Mouse (Mus musculus) adrenal gland, adult (tissue): ENCODE results near the gene Bmx.

Experiments
- DNase-seq, 2 experiments: peaks; one replicate each; pipeline ENCODE4 v3.0.0; 2022 to 2023; ENCODE audit warnings: low spot score in 1 of 2; ENCODE audit not compliant: inconsistent age in 2 of 2

The Bmx gene

DNA sequence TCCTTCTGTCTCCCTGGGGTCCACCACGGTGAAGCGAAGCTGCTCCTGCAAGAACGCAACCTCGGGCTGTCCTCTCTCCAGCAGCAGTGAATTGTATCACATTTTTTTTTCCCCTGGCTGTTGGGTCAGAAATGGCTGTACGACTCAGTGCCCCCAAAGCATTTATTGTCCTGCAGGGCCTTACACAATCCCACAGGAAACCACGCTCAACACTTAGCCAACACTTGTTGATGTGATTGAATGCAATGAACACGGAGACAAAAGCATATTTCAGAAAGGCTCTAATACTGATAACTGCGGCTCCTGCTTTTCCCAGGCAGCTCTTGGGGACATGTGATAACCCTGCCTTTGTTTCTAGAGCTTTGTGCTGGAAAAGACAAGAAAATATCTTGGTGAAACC lies at the start of gene Bmx:
Gene Bmx (minus strand): TSS at position 137 of the 400 bp plus-strand sequence.
- DNase-seq = no peak

DNA sequence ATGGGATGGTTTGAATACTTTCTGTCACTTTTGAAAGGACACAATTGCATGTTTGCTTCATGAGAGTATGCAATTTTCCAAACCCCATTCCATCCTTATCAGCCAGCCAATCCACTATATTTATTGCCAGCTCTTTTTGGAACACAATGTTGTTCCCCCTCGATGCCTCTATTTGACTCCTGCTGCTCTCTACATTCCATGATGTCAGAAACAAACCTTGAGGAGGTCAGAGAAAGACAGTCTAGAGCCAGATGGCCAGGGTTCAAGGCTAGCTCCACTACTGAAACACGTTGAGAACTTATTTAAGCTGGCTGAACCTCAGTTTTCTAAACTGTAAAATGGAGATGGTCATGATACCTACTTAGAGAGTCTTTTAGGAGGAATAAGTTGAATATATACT lies 48.3 kb upstream of the Bmx start:
- DNase-seq = peak; percentile 36 to 47

DNA sequence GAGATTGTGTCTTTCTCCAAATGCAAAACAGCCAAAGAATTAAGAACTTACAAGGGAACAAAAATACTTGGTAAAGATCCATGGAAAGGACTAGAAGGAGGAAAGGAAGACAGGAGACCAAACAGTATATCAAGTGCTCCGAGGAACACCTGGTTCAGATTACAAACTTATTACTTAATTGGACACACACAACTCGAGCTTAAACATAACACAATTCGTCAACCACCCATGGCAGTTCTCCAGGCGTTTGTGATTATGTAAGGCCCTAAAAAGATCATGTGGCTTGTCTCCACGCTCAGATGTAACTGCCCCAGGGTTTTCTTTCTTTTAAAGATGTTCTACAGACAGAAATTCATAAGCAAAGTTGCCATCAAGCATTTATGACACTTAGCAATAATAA lies 33.2 kb upstream of the Bmx start:
- DNase-seq = peak in 1 of 2 experiments; percentile 42

DNA sequence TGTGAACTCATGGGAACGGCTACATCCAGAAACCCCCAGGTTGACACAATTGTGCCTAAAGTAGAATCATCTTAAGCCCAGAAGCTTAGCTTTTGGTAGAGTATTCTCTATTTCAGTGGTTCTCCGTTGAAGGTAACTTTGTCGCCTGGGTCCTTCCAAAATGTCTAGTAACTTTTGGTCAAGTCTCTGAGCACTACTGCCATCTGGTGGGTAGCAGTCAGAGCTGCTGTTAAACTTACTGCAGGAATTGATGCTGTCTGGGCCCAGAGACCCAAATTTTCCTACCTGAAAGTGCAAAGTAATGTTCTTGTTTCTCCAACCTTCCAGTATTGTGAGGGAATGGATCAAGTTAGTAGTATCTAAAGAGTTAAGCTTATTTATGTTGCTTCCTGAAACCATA lies 29.1 kb upstream of the Bmx start:
- DNase-seq = peak in 1 of 2 experiments; percentile 57

DNA sequence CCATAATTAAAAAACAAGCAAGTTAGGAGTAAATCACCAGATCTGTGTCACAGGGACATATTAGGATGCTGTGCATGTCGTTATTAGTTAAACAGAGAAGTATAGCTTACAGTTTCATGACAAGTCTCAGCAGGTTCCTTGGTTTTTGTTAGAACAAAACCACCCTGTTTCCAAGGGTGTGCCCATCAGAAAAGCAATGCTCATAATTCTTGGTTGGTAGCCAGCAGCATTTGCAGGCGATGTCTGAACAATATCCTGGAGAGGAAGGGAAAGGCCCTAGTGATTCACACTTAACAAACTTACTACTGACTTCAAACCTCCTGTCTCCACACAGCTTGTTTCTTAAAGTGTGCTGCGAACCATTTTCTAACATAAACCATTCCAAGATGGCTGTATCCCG lies 25.8 kb upstream of the Bmx start:
- DNase-seq = no peak

DNA sequence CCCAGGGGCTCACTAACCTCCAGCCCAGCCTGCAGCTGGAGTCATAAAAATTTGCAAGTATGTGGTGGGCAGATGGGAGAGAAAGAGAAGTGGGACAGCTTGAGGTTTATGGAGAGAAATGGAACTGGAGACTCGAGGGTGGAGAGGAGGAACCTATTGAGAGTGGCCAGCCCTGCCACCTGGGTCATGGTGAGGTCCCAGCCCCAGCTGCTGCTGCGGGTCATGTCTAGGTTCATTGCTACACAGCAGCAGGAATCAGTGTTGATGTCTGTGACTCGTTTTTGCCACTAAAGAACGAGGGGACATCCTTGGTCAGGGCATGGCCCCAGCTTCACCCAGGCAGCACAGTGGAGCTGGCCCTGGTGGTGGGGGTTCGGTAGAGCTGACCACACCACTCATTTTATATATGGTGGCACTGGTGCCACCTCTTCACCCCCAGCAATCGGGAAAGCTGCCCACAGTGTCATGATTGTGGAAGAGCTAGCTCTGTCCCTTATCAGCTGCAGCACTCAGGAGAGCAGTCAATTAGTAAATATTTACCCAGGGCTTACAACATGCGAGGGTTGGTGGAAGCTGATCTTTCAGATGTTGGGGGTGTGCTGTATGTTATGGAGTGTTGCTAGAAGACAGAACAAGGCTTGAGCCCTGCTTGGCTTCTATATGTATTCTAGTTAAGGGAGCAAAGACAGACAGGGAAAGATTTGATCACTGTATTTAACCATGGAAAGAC lies 23.1 kb upstream of the Bmx start:
- DNase-seq = no peak

DNA sequence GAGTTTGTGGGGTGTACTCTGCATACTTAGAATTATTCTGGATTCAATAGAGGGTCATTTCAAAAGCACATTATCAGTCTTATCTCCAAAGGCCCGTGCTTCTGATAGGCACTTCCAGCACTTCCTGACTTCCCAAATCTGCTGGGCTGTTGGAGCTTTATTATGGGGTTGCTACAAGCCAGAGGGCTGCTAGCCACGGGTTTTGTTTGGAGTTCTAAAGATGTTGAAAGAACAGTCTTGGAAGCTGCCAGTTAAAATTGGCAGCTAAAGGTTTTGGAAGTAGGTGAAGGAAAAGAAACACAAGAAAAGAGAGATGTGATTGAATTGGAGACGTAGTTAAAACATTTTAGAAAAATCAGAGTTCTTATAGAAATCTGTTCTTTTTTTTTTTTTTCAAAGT lies 17.5 kb upstream of the Bmx start:
- no peak for DNase-seq

DNA sequence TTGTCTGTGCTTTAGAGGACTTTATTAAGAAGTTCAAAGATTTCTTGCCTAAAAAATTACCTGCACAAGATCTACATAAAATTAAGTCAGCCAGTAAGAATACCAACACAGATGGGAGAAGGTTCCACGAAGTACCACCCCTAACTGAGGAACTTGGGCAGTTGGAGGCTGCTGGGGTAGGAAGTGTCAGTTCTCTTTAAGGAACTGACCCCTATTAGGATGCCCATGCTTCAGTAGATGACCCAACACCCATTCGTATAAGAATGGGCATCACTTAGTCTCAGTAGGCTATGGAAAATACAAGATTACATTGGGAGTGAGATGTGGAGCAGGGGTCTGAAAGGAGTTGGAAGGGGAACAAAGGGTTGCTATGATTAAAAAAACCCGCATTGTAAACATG lies 12.6 kb upstream of the Bmx start:
- DNase-seq = no peak

DNA sequence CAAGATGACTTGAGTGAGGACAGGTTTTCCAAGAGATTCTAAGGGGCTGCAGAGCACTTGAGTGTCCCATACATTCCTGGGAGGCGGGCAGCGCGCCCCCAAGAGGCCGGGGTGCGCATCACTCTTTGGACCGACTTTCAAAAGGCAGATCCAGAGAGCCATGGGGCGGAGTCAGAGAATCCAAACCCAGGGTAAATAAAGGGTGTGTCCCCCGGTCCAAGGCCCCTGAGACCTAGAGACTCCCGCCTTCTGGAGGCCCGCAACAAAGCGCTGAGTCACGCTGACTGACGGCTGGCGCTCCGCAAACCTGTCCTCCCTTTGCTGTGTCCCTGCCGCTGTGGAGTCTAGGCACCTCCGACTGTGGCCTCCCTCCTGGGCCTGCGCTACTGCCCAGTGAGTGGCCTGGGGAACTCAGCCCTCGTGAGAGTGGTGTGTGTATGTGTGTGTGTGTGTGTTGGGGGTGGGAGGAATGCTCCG lies 11.3 kb upstream of the Bmx start, which contains the start of gene Pir:
Gene Pir (plus strand): TSS at position 87 of the 477 bp plus-strand sequence.
- DNase-seq = peak; percentile 60 to 81

DNA sequence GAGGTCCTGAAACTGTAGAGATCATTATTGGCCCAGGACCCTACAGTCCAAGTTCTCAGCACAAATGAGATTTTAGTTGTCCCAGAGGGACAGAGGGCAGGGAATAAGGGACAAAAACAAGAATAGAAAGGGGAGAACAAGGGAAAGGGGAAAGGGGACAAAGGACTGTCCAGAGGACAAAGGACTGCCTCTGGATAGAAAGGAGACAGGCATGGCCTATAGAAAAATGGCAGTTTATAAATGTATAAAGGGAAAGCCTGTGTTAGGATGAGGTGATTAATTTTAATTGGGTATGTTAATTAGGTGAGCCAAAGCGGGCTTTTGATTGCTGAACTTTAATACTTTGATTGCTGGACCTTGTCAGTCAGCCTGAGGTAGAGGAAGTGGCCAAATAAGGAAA lies 6.9 kb upstream of the Bmx start:
- no peak for DNase-seq

DNA sequence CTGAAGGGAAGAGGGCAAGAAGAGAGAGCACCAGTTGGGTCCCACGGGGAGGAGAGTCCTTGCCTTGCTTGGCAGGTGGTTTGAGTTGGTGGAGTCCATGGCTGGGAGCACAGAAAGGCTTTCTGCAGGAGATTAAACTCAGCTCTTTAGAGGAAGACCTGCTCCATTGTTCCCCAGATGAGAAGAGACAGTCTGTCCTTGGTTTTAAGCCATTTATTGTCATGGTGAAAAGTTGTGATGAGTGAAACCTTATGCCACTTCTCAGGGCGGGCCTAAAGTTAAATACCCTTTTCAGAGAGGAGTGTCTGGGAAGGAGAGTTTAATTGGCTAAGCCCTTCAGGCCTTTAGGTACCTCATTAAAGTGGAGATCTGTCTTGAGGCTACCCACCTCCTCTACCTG lies 4.3 kb upstream of the Bmx start:
- no peak for DNase-seq

DNA sequence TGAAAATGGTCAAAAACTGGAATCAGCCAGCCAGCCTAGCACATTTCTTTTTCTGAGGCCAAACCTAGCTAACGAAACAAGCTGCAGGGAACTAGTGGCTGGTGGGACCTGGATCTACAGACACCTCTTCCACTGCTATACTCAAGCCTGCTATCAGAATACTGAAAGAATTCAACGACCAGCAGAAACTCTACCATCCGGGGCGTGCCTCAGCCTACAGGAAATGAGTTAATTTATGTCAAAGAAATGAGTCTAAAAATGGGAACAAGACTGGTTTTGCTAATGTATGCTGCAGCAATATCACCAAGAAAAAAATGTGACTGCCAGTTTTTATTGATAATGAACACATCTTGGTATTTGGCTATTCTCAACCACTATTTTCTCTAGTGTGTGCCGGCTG lies 669 bp upstream of the Bmx start:
- no peak for DNase-seq

DNA sequence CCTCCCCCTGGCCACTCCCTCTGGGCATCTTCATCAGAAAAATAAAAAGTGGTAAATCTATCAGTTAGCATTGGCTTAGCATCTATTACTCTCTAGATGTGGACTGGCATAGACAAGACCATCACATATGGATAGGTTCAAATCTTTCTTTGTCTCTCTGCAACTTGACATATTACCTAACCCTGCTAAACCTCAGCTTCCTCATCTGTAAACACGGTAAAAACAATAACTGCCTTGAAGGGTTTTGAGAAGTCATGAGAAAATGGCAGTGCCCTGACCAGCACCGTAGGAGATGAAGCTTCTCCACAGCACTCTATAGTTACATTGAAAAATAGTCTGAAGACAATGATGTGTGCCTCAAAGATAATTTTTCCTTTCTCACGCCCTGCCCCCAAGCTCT lies 1.5 kb downstream of the Bmx start:
- no peak for DNase-seq

DNA sequence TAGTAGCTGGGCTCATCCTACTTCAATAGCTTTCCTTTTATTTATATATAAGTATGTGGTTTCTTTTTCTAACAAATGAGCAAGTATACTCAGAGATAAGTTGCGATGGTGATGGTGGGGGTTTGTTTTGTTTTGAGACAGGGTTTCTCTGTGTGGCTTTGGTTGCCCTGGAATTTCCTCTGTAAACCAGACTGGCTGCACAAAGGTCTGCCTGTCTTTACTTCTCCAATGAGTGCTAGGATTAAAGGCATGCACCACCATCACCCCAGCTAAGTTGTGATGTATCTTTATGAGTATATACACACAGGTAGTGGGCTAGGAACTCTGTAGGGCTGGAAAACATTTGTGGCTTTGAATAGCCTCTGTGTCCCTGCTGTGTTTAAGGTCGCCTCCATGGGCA lies 11.3 kb downstream of the Bmx start:
- no peak for DNase-seq

DNA sequence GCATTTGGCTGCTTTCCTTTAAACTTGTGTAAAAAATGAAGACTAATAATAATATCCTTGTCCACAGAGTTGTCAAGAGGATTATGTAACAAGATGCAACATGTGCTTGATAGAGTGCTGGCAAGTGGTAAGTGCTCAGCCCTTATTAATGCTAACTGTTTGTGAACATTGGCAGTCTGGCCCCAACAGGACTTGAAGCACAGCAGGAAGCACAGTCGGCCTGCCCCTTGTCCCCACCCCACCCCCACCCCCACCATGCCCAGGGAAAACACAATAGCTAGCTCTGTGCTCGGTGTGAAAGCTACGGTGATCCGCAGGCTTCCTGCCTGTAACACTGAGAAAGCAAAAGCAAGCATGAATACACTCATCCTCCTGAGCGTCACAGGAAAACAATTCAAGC lies 12.3 kb downstream of the Bmx start:
- DNase-seq = no peak

DNA sequence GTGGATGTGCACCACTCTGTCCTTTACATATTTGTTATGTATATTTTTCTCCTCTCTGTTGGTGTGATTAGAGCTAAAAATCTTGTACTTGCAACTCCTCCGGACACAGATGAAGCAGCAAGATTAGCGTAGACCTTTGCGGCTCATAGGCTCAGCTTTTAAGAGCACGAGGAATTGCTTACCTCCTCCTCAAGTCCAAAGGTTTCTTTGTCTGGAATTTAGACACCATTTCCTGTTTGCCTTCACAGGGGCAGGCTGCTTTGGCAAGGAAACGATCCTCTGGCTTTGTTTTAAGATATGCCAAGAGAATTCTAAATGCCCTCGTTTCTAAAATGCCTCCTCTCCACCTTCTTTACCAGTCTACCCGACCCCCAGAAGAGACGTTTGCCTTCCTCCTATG lies 24.6 kb downstream of the Bmx start:
- no peak for DNase-seq

DNA sequence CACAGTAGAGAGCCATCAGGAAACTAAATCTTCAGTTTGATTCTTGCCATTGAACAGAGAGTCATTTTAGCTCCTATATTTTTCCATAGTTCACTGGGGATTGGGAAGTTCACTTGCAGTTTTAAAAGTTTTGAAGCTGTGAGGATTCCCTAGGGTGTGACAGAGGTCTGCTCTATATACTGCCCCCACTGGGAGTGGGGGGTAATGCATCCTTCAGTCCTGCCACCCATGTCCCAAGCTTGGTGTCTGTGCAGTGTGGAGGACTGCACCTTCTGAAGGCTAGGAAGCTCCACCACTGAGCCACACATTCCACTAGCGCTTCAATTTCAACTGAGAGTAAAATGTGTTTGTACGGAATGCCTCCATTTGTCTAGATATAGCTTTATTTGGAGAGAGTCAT lies 36.0 kb downstream of the Bmx start:
- DNase-seq = peak; percentile 2 to 37

DNA sequence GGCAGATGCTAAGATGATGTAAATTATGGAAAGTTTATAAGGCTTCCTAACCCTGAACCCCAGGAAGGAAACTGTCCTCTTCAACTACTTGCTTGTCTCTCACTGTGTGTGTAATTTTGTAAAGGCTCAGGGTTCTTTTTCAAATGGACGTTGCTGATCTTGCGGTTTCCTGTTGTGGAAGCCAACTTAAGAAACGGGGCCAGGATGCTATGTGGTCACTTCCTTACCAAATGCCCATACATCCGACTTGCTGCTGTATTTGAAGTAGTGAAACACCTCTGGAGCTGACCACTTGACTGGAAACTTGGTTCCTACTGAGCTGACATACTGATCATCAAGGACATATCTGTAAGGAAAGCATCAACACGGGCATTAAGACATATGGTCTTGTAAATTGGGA lies 57.4 kb downstream of the Bmx start:
- DNase-seq = no peak

DNA sequence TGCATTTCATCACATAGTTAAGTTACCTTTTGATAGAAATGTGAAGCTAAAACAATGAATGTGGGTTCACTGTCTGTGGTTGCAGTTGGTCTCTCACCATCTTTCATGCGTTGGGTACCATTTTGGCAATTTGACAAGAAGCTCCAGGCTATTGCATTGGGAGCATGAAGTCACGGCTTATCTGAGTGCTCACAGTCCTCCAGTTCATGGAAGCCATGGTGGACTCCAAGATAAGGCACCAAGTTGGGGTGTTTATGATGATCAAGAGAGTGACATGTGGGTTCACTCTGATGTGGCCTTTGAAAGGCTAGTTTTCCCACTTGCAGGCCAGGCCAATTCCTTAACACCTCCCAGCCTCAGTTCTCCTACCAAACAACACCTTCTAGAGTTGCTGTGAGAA lies 60.3 kb downstream of the Bmx start:
- DNase-seq = no peak

DNA sequence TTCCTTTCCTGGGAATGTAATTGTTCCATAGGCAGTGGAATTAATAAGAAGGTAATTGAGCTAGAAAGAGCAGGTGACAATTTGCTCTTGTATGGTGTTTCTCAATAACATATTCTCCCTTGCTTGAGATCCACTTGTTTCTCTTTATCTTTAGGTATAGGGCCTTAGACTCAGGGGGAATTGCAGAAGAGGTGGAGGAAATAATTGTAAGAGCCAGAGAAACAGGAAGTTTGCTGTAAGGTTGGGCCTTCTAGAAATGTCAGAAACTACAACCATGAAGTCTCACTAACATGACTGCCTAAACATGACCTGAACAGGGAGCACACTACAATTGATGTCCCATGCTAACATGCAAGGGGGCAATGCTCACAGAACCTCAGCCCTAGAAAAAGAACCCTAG lies 68.1 kb downstream of the Bmx start:
- DNase-seq = no peak

DNA sequence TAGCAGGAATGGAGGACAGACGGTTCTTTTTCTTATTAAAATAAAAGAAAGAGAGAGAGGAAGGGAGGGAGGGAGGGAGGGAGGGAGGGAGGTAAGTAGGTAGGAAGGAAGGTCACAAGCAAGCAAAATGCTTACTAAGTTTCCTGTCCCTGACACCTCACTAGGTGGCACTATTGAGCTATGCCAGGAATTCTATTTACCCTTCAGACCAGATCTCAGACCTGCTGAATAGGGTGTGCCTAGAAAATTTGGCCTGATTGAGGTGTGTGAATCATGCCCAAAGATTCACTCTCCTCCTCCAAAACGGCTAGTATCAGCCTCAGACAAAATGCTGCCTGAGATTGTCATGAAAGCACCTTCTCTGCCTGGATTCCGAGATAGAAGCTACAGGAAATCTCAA lies 74.1 kb downstream of the Bmx start:
- peak; percentile 23 to 79 for DNase-seq

DNA sequence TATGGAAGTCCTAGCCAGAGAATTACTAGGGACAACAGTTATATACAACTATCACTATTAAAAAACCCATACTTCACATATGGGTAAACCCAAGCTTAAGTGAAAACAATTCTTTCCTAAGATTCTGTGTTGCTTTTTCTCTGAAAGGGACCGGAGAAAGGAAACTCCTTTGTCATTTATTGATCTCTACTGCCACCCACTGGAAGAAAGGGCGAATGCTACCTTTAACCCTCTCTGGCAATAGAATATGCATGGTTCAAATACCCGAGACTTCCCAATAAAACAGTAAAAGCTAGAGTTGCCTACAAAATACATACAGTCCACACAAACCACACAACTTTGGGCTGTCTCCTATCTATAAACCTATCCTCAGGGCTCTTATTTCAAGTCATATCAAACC lies 78.2 kb downstream of the Bmx start:
- peak; percentile 27 to 84 for DNase-seq

DNA sequence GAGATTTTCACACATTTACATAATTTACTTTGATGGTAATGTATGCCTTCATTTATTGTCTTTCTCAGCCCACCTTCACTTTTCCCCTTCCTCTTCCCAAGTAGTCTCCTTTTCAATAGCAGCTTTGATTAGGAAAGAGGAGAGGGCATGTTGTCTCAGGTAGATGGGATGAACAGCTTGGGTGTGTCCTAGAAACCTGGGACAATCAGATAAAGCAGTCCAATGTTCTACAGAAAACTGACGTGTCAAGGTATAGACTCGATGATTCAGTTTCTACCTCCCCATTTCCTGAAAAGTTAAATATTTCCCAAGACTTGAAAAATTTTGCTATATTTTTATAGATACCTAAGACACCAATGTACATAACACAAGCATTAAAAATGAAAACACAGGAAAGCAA lies 79.1 kb downstream of the Bmx start:
- no peak for DNase-seq
